Mouse (Mus musculus) adrenal gland, postnatal 25 days (tissue): ENCODE results near the gene Cdkl2. TPM values are rescaled to one million over a fixed set of nuclear protein-coding genes. Genes with fewer than 3 reads are reported as not detected.

Experiments
- total RNA-seq: library from RNA; stranded (reverse); gene quantifications from 2 replicates; pipeline ENCODE4 v1.2.3, GENCODE M21; 2021

Cdkl2 gene
- total RNA-seq, 1 experiment from 2014 or later = 6.5 TPM

Other genes starting within 250 kb of the Cdkl2 start
- 66.9 and 85.4 TPM in 2 replicates for gene Rchy1, start 80.8 kb downstream of the Cdkl2 start, total RNA-seq
- not detected in 2 replicates for gene Odaph, start 56.4 kb downstream of the Cdkl2 start, total RNA-seq
- 133 and 158 TPM in 2 replicates for gene G3bp2, start 39.8 kb upstream of the Cdkl2 start, total RNA-seq
- gene Uso1, start 94.1 kb upstream of the Cdkl2 start, total RNA-seq = 82.9 and 84.1 TPM in 2 replicates
- not detected in 2 replicates for gene U90926, start 171.5 kb upstream of the Cdkl2 start, total RNA-seq
- gene Ppef2, start 212.4 kb upstream of the Cdkl2 start, total RNA-seq = 0.18 TPM in 1 of 2 replicates, not detected in the other
- gene Naaa, start 234.3 kb upstream of the Cdkl2 start, total RNA-seq = 13.8 and 15.8 TPM in 2 replicates